Mouse (Mus musculus) bone marrow, adult 2 months (tissue): Measurements from ENCODE around the gene Fes.

ENCODE experiments used
- CTCF ChIP-seq: fragments of 200-500 bp; IDR thresholded peaks from 2 replicates; pipeline ENCODE4 v1.5.1; 2011; ENCODE audit warnings: low read length, control low read depth; ENCODE audit not compliant: control insufficient read depth, insufficient read depth
- POLR2A ChIP-seq: fragments of 200-500 bp; IDR thresholded peaks from 2 replicates; pipeline ENCODE4 v1.6.1; 2011; ENCODE audit warnings: low read depth, mild to moderate bottlenecking, control low read depth, low read length, borderline replicate concordance; ENCODE audit not compliant: control insufficient read depth

DNA sequence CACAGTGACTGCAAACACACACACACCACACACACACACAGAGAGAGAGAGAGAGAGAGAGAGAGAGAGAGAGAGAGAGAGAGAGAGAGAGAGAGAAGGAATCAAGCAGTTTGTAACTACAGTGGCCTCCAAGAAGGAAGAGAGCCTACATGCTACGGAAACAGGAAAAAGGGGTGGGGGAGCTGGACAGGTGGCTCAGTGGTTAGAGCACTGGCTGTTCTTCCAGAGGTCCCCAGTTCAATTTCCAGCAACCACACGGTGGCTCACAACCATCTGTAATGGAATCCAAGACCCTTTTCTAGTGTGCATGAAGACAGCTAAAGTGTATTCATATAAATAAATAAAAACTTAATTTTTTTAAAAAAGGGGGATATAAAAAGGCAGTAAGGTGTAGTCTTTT, 15.1 kb downstream of the Fes start:
- TF ChIP-seq POLR2A = no peak
- no peak for TF ChIP-seq CTCF
